Mouse (Mus musculus) thymus, postnatal 4 days (tissue): ENCODE results near the gene Tnf.

ENCODE experiments used
- DNase-seq: peaks from one replicate; pipeline ENCODE4 v3.0.0; 2021

Tnf gene

DNA sequence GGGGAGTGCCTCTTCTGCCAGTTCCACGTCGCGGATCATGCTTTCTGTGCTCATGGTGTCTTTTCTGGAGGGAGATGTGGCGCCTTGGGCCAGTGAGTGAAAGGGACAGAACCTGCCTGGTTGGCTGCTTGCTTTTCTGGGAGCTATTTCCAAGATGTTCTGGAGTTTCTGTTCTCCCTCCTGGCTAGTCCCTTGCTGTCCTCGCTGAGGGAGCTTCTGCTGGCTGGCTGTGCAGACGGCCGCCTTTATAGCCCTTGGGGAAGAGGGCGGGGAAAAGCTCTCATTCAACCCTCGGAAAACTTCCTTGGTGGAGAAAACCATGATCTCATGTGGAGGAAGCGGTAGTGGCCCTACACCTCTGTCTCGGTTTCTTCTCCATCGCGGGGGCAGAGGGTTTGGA, at the start of gene Tnf:
Gene Tnf, minus strand, starts transcription at position 221 of the 400 bp plus-strand sequence.
- peak; percentile 75 for DNase-seq

DNA sequence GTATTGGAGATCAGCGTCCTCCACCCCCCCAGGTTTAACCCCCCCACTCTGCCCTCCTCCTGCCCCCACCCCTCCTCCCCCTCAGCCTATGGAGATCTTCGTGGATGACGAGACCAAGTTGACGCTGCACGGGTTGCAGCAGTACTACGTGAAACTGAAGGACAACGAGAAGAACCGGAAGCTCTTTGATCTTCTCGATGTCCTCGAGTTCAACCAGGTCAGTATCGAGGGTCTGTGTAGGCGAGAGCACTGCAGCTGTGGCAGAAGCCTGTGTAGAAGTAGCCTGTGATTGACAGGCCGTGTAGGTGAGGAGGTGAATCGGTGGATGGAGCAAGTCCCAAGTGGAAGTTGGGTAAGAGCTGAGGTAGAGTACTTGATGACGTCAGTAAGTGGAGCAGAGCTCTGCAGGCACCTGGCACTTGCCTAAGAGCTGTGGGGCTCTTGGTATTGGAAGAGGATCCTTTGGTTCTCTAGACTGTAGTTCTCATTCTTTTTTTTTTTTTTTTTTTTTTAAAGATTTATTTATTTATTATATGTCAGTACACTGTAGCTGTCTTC, 49.4 kb upstream of the Tnf start:
- no peak for DNase-seq

DNA sequence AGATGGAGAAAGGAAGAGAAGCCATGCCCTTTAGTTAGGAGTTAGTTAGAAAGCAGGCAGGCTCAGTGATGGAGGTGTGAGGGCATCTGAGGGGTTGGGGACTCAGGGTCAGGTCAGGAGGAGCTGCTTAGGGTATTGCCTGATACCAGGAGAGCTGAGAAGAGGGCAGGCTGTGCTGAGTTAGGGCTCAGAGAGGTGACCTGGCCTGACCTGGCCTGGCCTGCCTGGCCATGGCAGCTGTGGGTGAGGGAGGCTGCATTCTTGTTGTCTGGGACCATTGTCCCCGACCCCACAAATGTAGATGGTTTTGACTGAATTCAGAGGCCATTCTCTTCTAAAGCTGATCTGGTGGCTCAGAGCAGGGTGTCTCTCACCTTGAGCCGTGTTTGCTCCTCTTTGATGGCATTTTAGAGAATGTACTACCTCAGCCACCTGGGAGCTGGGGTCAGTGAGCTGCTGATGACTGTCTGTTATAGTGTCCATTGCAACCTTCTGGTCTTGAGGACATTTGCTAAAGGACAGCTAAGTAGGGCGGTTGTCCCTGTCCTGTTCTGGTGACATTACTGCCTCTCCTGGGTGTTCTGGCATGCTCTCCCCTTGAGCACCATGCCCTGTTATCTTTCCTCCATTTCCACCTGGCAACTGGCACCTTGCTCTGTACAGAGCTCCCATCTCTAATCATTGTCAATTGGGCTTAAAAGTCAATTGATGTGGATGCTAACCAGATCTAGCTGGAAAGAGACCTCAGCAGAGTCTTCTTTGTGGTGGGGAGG, 48.7 kb upstream of the Tnf start:
- peak; percentile 21 for DNase-seq

DNA sequence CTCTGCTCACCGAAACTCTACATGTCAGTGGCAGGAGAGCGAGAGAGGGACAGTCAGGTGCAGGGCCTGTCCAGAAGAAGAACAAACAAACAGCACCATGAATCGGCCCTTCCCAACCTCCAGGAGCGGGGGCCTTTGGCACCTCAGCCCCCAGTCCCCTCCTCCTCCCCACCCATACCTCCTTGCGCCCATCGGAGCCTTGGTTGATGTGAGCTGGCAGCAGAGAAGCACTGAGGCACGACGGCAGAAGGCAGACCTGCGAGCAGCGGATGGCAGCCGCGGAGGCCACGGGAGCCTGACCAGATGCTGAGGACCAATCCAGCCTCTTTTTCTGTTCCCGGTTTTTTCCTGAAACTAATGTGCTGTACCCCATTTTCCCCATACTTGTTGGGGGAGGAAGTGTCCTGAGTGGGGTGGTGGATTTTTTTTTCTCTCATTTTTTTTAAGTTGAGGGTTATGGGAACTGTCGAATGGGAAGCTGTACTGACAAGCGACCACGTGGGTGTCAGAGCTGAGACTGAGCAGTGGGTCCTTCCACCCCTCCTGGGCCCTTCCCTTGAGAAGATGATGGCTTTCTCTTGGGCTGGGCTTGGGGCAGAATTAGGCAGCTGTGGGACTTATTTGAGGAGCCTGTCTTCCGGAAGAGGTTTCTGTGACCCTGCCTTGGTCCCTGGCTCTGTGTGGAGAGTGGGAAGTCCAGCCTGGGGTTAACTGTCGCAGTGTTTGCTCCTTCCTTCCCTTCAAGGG, 47.8 kb upstream of the Tnf start:
- DNase-seq = peak; percentile 13

DNA sequence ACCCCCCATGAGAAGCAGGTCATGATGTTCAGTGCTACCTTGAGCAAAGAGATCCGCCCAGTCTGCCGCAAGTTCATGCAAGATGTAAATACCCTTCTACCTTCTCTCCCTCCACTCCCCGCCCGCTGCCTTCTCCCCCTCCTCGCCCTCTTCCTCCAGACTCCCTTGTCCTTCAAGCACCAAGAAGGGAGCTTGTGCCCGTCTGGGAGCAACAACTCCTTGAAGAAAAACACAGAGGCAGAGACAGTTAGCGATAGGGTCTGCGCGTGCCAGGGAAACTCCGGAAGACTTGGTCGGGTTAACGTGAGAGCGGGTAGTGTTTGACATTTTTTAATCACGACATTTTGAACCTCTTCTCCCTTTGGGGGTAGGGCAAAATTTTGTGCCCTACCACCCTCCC, 47.2 kb upstream of the Tnf start:
- DNase-seq = no peak

DNA sequence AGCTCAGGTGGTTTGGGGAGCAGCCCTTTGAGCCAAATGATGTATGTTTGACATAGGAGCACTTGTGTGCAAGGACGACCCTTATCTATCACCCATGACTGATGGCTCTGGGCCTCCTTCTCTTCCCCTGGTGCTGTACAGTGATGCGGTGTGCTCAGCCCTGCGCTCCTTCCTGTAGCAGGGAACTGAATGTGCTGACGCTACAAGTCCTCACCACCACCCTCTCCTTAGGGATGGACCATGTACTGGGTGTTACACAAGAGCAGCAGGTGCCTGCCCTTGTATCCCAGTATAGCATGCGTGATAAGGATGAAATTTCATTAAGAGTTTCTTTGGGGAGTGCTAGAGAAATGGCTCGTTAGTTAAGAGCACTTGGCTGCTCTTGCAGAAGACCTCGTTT, 45.3 kb upstream of the Tnf start:
- no peak for DNase-seq

DNA sequence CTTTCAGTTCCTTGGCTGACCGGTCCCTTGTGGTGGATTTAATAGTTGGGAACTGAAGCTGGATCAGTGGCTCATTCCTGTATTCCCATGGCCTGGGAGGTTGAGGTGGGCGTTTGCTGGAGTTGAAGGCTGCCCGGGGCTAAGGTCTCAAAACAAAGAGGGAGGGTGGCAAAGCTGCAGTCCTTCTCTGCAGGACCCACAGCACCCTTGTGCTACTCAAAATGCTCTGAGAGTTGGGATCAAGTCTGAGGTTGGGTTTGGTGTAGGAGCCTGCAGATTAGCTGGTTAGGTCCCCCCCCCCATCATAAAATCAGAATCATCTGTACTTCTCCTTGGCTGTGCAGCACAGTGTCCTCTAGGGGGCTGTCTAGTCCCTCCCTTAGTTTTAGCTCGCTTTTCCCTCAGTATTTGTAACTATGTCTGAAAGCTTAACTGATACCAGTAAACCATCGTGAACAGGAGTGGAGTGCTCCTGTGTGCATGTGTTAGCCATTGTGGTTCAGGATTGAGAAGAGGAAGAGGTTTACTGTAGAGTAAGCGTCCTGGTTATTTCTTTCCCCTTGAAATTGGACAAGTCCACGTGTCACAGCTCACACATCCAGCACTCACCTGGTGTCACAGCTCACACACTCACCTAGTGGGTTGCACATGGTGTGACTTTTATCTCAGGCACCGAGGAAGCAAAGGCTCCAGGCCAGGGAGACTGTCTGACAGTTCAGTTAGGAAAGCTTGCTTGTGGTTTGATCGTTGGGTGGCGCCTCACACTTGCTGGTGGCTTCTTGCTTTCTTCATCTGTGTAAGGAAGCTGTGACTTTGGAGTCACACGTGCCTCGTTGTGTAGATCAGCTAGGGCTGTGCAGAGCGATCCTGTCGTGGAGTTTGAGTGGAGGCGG, 44.2 kb upstream of the Tnf start:
- peak; percentile 49 for DNase-seq

DNA sequence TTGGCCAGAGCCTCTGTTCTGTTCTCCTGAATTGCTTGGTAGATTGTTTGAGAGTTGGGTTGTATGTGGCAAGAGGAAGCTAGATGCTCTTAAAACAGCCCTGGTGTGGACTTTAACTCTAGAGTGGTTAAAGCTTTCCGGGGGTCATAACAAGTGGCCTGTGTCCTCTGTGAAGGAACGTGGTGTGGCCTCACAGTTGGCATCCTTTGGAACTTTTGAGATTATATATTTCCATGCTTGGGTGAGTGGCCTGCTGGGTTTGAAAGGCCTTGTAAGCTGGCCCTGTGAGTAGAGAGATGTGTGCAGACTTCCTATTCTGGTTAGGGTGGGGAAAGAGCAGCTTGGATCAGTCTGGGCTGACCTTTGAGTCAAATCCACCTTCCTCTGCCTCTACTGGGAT, 43.2 kb upstream of the Tnf start:
- no peak for DNase-seq

DNA sequence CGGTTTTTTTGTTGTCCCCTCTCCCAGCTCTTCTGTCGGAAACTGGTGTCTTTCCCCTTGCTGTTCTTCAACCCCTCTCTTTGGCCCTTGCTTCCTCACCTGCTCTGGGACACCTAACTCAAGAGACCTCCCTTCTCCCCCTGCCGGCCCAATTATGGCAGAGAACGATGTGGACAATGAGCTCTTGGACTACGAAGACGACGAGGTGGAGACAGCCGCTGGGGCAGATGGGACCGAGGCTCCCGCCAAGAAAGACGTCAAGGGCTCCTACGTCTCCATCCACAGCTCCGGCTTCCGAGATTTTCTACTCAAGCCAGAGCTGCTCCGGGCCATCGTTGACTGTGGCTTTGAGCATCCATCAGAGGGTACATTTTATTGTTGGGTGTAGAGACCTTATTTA, 41.3 kb upstream of the Tnf start:
- peak; percentile 58 for DNase-seq

DNA sequence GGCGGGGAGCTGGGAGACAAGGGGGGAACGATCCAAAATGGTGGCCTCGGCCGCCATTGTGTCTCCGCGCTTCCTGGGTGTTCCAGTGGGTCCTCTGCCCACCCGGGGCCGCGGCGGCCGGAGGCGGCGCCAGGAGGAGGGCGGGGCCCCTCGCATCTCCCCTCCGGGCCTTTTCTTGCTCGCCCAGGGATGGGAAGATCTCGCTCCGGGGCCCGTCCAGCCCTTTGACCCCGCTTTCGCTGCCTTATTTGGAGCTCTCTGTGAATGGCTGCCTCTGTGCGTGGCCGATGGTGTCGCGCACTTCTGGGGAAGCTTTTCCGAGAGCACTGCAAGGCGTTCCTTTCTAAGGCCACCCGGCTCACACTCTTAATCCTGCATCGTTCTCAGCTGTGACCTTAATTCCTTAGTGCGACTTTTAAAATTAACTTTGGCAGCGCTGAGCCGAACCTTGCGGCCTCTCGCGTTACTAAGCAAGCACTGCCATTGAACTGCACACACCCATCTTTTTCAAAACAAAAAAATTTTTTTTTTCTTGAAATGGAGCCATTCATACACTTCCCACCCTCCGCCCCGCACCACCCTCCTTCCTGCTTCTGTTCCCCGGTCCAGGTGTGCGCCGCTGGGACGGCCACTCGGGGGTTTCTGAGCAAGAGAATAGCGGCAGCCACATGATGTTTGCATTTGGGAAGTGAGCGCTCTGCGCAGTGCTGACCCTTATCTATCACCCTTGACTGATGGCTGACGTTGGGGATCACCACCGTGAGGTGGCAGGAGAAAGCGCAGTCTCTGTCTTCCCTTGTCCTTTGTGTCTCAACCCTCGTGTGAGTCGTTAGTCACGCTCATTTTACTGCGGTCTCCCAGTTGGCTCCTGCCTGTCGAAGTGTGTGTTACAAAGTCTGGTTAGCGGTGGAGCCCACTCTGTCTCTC, 40.5 kb upstream of the Tnf start:
- peak; percentile 70 for DNase-seq

DNA sequence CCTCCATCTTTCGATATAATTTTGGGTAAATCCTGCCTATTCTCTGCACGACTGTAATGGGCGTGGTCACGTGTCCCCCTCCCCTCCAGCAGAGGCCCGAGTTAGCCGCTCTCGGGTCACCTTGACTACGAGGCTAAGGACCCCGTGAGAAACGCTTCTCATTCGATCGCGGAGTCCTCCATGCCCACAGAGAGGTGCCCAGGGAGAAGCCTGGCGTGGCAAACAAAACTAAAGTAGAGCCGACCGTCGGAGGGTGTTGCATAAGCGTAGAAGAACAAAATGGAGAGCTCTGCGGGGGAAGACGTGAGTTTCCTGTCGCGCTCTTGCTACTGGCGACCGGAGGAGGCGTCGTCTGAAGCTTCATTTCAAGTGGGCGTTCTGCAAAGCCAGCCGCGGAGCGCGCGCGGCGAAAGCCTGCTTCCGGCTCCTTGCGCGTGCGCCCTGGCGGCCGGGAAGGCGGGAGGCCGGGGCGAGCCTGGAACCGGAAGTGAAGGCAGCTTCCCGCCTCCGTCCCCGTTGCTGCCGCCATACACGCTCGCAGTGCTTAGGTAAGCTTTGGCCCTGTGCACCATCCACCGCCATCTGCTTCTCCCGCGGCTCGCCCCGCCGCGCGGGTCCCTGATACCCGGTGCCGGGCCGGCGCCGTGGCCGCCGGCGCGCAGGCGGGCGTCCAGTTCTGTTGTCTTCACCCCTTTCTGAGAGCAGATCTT, 39.7 kb upstream of the Tnf start, which contains the start of gene Ddx39b:
Gene Ddx39b, plus strand, starts transcription at position 442 of the 710 bp plus-strand sequence.
- DNase-seq = peak; percentile 96

DNA sequence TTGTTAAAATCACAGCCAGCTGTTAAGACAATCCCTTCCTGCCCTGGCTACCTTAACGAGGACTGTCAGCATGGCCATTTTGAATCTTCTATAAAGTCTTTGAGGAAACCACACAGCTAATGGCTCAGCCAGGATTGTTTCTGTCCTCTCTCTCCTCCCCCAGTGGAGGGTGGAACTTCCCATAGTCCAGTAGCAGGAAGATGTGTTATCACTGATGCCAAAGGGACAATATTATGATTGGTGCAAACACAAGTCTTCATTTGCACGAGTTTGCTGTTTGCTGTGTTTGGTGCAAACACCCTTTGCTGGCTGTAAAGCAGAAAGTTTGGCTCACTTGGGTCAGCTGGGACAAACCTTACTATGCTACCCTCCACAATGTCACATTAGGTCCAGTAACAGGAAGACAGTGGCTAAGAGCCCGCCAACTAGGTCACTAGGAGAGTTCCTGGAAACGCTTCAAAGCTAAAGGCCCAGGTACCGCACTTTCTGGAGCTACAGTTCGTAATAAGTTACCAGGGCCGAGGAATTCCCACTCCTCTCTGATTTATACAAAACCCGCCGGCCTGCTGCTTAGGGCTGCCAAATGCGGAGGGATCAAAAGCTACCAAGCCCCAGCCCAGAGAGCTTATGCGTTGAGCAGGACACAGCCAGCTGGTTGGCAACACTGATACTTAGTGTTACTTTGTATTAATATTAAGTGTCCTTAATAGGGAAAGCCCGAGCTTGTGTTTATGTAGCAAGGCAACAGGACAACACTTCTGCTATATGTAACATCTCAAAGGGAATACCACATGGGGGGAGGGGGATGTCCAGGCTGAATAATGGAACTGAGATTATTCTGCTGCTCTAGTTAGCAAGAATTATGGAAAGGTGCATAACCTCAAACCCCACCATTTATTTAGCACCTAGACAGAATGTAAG, 38.8 kb upstream of the Tnf start:
- DNase-seq = no peak

DNA sequence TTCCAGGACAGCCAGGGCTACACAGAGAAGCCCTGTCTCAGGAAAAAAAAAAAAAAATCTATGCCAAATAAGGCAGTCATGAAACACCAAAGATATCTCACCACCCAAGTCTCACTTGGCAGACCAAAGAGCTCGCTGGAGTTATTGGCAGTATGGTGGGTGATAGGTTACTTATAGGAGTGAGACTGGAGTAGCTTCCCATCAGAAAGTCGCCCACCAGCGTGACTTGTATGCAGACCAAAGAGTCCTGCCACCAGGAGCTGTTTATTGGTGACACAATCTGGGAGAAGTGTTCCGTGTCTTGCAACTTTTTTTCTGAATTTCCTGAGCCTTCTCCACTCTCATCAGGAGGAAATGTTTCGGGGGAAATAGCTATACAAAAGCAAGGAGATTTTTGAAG, 37.9 kb upstream of the Tnf start:
- DNase-seq = no peak

DNA sequence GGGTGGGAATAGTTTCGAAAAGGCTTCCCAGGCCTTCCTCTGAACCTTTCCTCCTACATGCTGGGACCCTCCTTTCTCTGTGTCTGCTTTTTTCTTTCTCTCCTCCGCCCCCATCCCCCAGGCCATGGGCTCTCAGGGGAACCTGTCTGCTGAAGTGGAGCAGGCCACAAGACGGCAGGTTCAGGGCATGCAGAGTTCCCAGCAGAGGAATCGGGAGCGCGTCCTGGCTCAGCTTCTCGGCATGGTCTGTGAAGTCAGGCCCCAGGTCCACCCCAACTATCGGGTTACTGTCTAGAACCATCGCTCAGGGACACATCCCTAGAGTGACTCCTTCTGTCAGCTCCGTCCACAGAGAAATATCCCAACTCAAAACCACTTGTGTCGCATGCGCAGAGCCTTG, 35.7 kb upstream of the Tnf start:
- DNase-seq = no peak

DNA sequence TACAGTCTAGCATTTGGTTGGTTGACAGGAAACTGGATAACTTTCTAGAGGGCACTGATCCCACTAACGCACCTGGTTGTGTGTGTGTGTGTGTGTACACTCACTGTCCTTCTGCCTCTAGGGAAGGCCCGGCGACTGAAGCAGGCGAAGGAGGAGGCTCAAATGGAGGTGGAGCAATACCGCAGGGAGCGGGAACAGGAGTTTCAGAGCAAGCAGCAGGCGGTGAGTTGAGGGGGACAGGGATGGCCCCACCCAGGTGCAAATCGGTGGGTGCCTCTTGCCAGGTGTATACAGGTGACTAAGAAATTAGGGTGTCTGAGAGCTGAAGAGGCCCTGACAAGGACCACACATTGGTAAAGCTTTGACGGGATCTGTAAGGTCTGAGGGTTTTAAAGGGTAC, 35.2 kb upstream of the Tnf start:
- DNase-seq = peak; percentile 24

DNA sequence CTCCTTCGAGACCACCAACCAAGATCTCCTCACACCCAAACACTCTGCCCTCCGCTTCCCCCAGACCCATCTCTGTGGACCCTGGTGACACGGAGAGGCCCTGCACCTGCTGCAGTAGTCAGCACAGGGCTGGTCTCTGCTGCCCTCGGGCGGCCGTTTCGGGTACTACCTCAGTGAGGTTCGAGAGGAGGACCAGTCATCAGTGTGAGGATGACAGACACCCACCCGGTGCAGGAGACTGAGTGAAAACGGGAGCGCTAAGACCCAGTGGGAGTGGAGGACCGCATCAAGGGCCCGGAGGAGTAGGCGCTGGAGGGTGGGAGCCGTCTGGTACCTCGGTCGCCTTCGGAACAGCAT, 34.6 kb upstream of the Tnf start:
- DNase-seq = peak; percentile 100

DNA sequence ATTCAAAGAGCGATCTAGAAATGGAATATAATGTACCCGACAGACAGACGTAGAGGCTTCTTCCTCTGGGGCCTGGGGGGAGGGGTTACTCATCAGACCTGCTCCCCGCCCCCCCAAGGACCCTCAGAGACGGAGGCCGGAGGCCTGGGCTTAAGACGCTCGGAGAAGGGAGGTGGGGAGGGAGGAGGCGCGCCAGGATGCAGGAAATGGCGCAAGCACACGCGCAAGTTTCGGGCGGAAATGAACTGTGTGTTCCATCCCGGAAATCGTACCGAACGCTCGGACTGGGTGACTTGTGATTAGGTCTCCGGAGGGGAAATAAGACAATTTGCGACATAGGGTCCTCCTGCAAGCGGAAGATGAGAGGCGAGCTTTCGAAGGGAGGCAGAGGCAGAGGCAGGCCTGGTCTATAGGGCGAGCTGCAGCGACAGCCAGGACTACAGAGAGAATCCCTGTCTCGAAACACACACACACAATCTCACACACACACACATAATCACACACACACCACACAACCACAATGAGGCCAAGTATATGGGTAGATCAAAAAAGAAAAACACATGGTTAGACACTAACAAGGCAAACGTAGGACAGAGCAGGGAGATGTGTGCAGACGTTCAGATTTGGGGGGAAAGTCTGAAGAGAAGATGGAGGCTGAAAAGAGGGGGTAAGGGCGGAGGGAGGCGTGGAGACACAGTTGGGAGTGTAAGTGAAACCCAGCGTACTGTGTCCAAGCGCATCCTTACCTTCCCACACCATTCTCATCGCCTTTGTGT, 34.0 kb upstream of the Tnf start, which contains the start of gene Nfkbil1:
Gene Nfkbil1, minus strand, starts transcription at position 179 of the 776 bp plus-strand sequence.
- DNase-seq = peak; percentile 84

DNA sequence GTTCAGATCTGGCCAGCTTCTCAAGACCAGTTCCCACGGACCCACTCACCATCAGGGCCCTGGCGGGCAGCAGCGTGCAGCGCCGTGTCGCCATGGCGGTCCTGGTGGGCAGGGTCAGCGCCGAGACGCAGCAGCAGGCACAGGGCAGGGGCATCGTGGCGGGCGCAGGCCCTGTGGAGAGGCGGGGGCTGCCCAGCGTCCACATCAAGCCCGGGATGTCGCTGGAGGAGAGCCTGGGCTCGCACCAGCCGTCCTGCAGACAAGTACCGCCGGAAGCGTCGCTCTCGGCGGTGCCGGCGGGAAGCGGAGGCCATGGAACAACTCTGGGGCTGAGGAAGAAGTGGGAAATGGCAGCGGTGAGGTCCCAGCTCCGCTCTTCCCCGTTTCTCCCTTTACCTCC, 33.1 kb upstream of the Tnf start:
- peak; percentile 66 for DNase-seq

DNA sequence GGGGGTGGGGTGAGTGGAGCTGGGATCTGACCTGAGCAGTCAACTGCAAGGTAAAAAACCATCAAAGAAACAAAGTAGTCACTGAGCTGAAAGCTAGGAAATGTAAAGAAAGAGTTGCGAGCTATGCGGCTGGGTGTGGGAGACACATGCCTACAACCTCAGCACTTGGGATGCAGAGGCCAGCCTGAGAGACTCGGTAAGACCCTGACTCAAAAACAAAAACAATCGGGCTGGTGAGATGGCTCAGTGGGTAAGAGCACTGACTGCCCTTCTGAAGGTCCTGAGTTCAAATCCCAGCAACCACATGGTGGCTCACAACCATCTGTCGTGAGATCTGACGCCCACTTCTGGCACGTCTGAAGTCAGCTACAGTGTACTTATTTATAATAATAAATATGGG, 32.3 kb upstream of the Tnf start:
- DNase-seq = peak; percentile 18
